Mouse (Mus musculus) midbrain, embryonic 13.5 days (tissue): ENCODE measurements around the gene Thrb. TPM values are rescaled to one million over a fixed set of nuclear protein-coding genes. Genes with fewer than 3 reads are reported as not detected.

Experiments
- ATAC-seq: fragments of 200-750 bp; cut with Nextera tagmentation; 2 replicates; pipeline ENCODE4 v1.8.0; 2017; ENCODE audit warnings: mild to moderate bottlenecking, moderate TSS enrichment, moderate library complexity
- H3K27ac ChIP-seq: fragments of 300-500 bp; sonication (generic); 2 replicates; pipeline ENCODE4 v1.5.1; 2015; ENCODE audit warnings: inconsistent platforms, mild to moderate bottlenecking, moderate library complexity
- H3K27me3 ChIP-seq: fragments of 300-500 bp; sonication (generic); 2 replicates; pipeline ENCODE4 v1.6.1; 2015; ENCODE audit warnings: mild to moderate bottlenecking, inconsistent platforms
- H3K36me3 ChIP-seq: fragments of 300-500 bp; sonication (generic); 2 replicates; pipeline ENCODE4 v1.6.1; 2015; ENCODE audit warnings: mild to moderate bottlenecking, inconsistent platforms
- H3K4me1 ChIP-seq: fragments of 300-500 bp; sonication (generic); replicated peaks from 2 replicates; pipeline ENCODE4 v1.6.1; 2015; ENCODE audit warnings: inconsistent platforms
- H3K4me2 ChIP-seq: fragments of 300-500 bp; sonication (generic); replicated peaks from 2 replicates; pipeline ENCODE4 v1.6.1; 2015; ENCODE audit warnings: moderate library complexity, mild to moderate bottlenecking, inconsistent platforms
- H3K4me3 ChIP-seq: fragments of 300-500 bp; sonication (generic); replicated peaks from 2 replicates; pipeline ENCODE4 v1.5.1; 2015; ENCODE audit warnings: mild to moderate bottlenecking, inconsistent platforms
- H3K9ac ChIP-seq: fragments of 300-500 bp; sonication (generic); replicated peaks from 2 replicates; pipeline ENCODE4 v1.6.1; 2015; ENCODE audit warnings: mild to moderate bottlenecking, inconsistent platforms
- H3K9me3 ChIP-seq: fragments of 300-500 bp; sonication (generic); 2 replicates; pipeline ENCODE4 v1.6.1; 2016; ENCODE audit warnings: mild to moderate bottlenecking, inconsistent platforms
- WGBS: fragments of 180-500 bp; shearing (Covaris S2); methylation state at CpG from one replicate; pipeline ENCODE4 v1.1.7; 2015; 5-methylcytosine and 5-hydroxymethylcytosine counted together
- polyA plus RNA-seq: library from polyadenylated mRNA; unstranded; fragments of >200 nt; fragmentation: Nextera tagmentation; extraction: Ambion mirVana; gene quantifications from 2 replicates; pipeline ENCODE4 v1.2.1, GENCODE M21; 2015

The Thrb gene
- polyA plus RNA-seq, 1 experiment from 2014 or later, result 1.2 TPM

- 73% methylated on average over 2 of the region's 2 CpGs for WGBS
- no peak for ATAC-seq
- H3K9ac ChIP-seq, result no peak overlapping the region
These were observed 242.4 kb downstream of the Thrb start for GRCm38 (mm10) chr14:17902426-17902825.

GRCm38 (mm10) chr14:17903121-17903520 lies 243.1 kb downstream of the Thrb start:
- Histone ChIP-seq H3K27ac (no peak overlapping the region), H3K36me3 (no peaks in the 10 kb centered on the region), H3K4me2 (no peak overlapping the region), H3K4me3 (no peak overlapping the region), H3K9me3 (no peaks in the 10 kb centered on the region), H3K4me1 (no peaks in the 10 kb centered on the region), H3K9ac (no peak overlapping the region), H3K27me3 (no peaks in the 10 kb centered on the region)
- no peak for ATAC-seq
- 79% methylated on average over 2 of the region's 2 CpGs for WGBS

More at GRCm38 (mm10) chr14:17902426-17902825, 242.4 kb downstream of the Thrb start:
- Histone ChIP-seq H3K9me3 (no peaks in the 10 kb centered on the region), H3K27me3 (no peaks in the 10 kb centered on the region), H3K36me3 (no peaks in the 10 kb centered on the region), H3K4me2 (no peak overlapping the region), H3K4me1 (no peaks in the 10 kb centered on the region), H3K4me3 (no peak overlapping the region), H3K27ac (no peak overlapping the region)

GRCm38 (mm10) chr14:17904554-17904953 lies 244.5 kb downstream of the Thrb start:
- no peak overlapping the region for H3K27ac ChIP-seq
- H3K4me2 ChIP-seq, result no peak overlapping the region
- 0 out of 2 replicates have a peak, but pooled peaks have one; percentile 37 for ATAC-seq
- H3K9me3 ChIP-seq, result no peaks in the 10 kb centered on the region
- no peaks in the 10 kb centered on the region for H3K36me3 ChIP-seq
- no peak overlapping the region for H3K4me3 ChIP-seq
- no peaks in the 10 kb centered on the region for H3K4me1 ChIP-seq
- no peaks in the 10 kb centered on the region for H3K27me3 ChIP-seq
- H3K9ac ChIP-seq, result no peak overlapping the region
- WGBS, result 57% methylated on average over 1 of the region's 1 CpGs

- H3K27ac ChIP-seq, result no peak overlapping the region
- H3K4me2 ChIP-seq, result no peak overlapping the region
- ATAC-seq, result no peak
- no peaks in the 10 kb centered on the region for H3K36me3 ChIP-seq
- H3K9ac ChIP-seq, result no peak overlapping the region
- no peaks in the 10 kb centered on the region for H3K9me3 ChIP-seq
- H3K4me3 ChIP-seq, result no peak overlapping the region
- H3K4me1 ChIP-seq, result no peaks in the 10 kb centered on the region
- 76% methylated on average over 3 of the region's 3 CpGs for WGBS
- no peaks in the 10 kb centered on the region for H3K27me3 ChIP-seq
These were observed 245.6 kb downstream of the Thrb start for GRCm38 (mm10) chr14:17905627-17906026.

- WGBS, result 77% methylated on average over 4 of the region's 4 CpGs
- H3K9ac ChIP-seq, result no peak overlapping the region
- no peak overlapping the region for H3K4me2 ChIP-seq
- ATAC-seq, result no peak
- no peak overlapping the region for H3K27ac ChIP-seq
- no peaks in the 10 kb centered on the region for H3K9me3 ChIP-seq
- H3K4me1 ChIP-seq, result no peaks in the 10 kb centered on the region
- H3K27me3 ChIP-seq, result no peaks in the 10 kb centered on the region
- H3K36me3 ChIP-seq, result no peaks in the 10 kb centered on the region
- H3K4me3 ChIP-seq, result no peak overlapping the region
These were observed 246.9 kb downstream of the Thrb start for GRCm38 (mm10) chr14:17906931-17907330.

- Histone ChIP-seq H3K4me2 (no peak overlapping the region), H3K9me3 (no peaks in the 10 kb centered on the region), H3K27me3 (no peaks in the 10 kb centered on the region), H3K36me3 (no peaks in the 10 kb centered on the region), H3K4me3 (no peak overlapping the region), H3K4me1 (no peaks in the 10 kb centered on the region), H3K27ac (no peak overlapping the region), H3K9ac (no peak overlapping the region)
- 93% methylated on average over 3 of the region's 3 CpGs for WGBS
- no peak for ATAC-seq
These were observed 251.1 kb downstream of the Thrb start for GRCm38 (mm10) chr14:17911157-17911556.

- H3K9me3 ChIP-seq, result no peaks in the 10 kb centered on the region
- no peaks in the 10 kb centered on the region for H3K27me3 ChIP-seq
- no peaks in the 10 kb centered on the region for H3K36me3 ChIP-seq
- H3K4me3 ChIP-seq, result no peak overlapping the region
- WGBS, result 72% methylated on average over 6 of the region's 6 CpGs
- no peak for ATAC-seq
- no peak overlapping the region for H3K27ac ChIP-seq
- no peak overlapping the region for H3K9ac ChIP-seq
- no peak overlapping the region for H3K4me2 ChIP-seq
- peaks cover 3% of the 10 kb centered on the region for H3K4me1 ChIP-seq
These were observed 252.6 kb downstream of the Thrb start for GRCm38 (mm10) chr14:17912573-17913207.

- ATAC-seq, result no peak
- Histone ChIP-seq H3K9ac (no peak overlapping the region), H3K36me3 (no peaks in the 10 kb centered on the region), H3K4me1 (peaks cover 7% of the 10 kb centered on the region), H3K4me3 (no peak overlapping the region), H3K27ac (no peak overlapping the region), H3K27me3 (no peaks in the 10 kb centered on the region), H3K4me2 (no peak overlapping the region), H3K9me3 (no peaks in the 10 kb centered on the region)
- WGBS, result 91% methylated on average over 2 of the region's 2 CpGs
These were observed 255.5 kb downstream of the Thrb start for GRCm38 (mm10) chr14:17915556-17915955.

- Histone ChIP-seq H3K36me3 (no peaks in the 10 kb centered on the region), H3K4me1 (peaks cover 7% of the 10 kb centered on the region), H3K27ac (no peak overlapping the region), H3K27me3 (no peaks in the 10 kb centered on the region), H3K9me3 (no peaks in the 10 kb centered on the region), H3K9ac (no peak overlapping the region), H3K4me2 (no peak overlapping the region), H3K4me3 (no peak overlapping the region)
- 81% methylated on average over 2 of the region's 2 CpGs for WGBS
- ATAC-seq, result no peak
These were observed 256.6 kb downstream of the Thrb start for GRCm38 (mm10) chr14:17916651-17917050.

GRCm38 (mm10) chr14:17917124-17917763 lies 257.2 kb downstream of the Thrb start:
- H3K27ac ChIP-seq, result no peak overlapping the region
- H3K9me3 ChIP-seq, result no peaks in the 10 kb centered on the region
- peaks cover 7% of the 10 kb centered on the region for H3K4me1 ChIP-seq
- no peak overlapping the region for H3K4me2 ChIP-seq
- H3K36me3 ChIP-seq, result no peaks in the 10 kb centered on the region
- H3K27me3 ChIP-seq, result no peaks in the 10 kb centered on the region
- 69% methylated on average over 3 of the region's 3 CpGs for WGBS
- peak; percentile 50; the same call in 1 of the 2 replicates for ATAC-seq
- H3K4me3 ChIP-seq, result no peak overlapping the region
- H3K9ac ChIP-seq, result no peak overlapping the region

GRCm38 (mm10) chr14:17917899-17918298 lies 257.8 kb downstream of the Thrb start:
- WGBS, result 29% methylated on average over 3 of the region's 3 CpGs

GRCm38 (mm10) chr14:17922807-17923704 lies 263.0 kb downstream of the Thrb start:
- no peak overlapping the region for H3K4me3 ChIP-seq
- no peak overlapping the region for H3K27ac ChIP-seq
- H3K9ac ChIP-seq, result no peak overlapping the region
- H3K4me1 ChIP-seq, result no peaks in the 10 kb centered on the region; the same call in 1 of the 2 replicates
- 79% methylated on average over 8 of the region's 8 CpGs for WGBS
- H3K36me3 ChIP-seq, result no peaks in the 10 kb centered on the region
- H3K27me3 ChIP-seq, result no peaks in the 10 kb centered on the region
- H3K9me3 ChIP-seq, result no peaks in the 10 kb centered on the region
- H3K4me2 ChIP-seq, result no peak overlapping the region
- ATAC-seq, result no peak

More at GRCm38 (mm10) chr14:17917899-17918298, 257.8 kb downstream of the Thrb start:
- Histone ChIP-seq H3K9me3 (no peaks in the 10 kb centered on the region), H3K4me2 (no peak overlapping the region), H3K27me3 (no peaks in the 10 kb centered on the region), H3K36me3 (no peaks in the 10 kb centered on the region), H3K27ac (no peak overlapping the region), H3K9ac (no peak overlapping the region), H3K4me1 (peaks cover 7% of the 10 kb centered on the region), H3K4me3 (no peak overlapping the region)
- ATAC-seq, result peak; percentile 51
